Mouse (Mus musculus): ENCODE data around the gene Tenm2. TPM values are rescaled to one million over a fixed set of nuclear protein-coding genes. Genes with fewer than 3 reads are reported as not detected.

Gene Tenm2
- not detected for polyA plus RNA-seq (2017; shearing (Covaris generic))

GRCm38 (mm10) chr11:37235914-37236600, at the start of gene Tenm2:
Gene Tenm2 (minus strand): TSS chr11:37235964.

GRCm38 (mm10) chr11:35980411-35980917, 1255.3 kb downstream of the Tenm2 start, which contains the start of gene Wwc1:
Gene Wwc1 (minus strand): TSS chr11:35980527.

Measured in inflammation-experienced regulatory T-cells, adult 16 weeks (primary cell).